Mouse (Mus musculus) urinary bladder, postnatal 14 days (tissue): ENCODE results near the gene Slc6a21.
A peak's percentile ranks its signal among the peaks of the same experiment; 100 is the strongest.

Source experiments
- DNase-seq: peaks from one replicate; pipeline ENCODE4 v3.0.0; 2021; ENCODE audit warnings: low spot score

Gene Slc6a21

DNA sequence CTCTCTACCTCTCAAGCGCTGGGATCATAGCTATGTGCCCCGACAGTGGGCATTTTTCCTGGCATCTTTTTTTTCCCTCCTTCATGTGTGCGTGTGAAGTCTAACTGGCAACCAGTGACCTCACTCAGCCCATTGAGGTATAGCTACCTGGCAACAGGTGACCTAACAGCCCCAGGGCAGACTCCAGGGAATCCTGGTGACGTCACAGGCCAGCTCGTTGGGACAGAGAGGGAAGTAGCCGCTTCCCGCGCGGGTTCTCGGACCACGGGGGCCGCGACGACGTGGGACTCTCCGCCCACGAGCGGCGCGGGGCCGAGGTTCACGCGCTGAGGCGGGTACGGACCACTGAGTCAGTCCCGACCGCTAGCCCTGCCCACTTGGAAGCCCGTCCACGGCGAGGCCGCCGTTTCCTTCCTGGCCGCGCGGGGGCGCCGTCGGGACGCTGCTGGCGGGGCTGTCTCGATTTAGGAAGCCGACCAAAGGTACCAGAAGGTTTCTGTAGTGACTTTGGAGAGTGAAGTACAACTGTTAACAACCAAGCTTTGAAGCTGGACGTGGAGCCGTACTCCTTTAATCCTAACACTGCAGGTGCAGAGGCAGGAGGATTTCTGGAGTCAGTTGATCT is at the start of gene Slc6a21:
Gene Slc6a21 (plus strand): TSS at position 378 of the 625 bp plus-strand sequence.
- peak; percentile 71 for DNase-seq

GRCm38 (mm10) chr7:45228548-45228947 is 48.8 kb upstream of the Slc6a21 start:
- DNase-seq: no peak

- no peak for DNase-seq
These were observed 48.3 kb upstream of the Slc6a21 start for GRCm38 (mm10) chr7:45229046-45229445.

- no peak for DNase-seq
These were observed 47.7 kb upstream of the Slc6a21 start for GRCm38 (mm10) chr7:45229459-45230203.

DNA sequence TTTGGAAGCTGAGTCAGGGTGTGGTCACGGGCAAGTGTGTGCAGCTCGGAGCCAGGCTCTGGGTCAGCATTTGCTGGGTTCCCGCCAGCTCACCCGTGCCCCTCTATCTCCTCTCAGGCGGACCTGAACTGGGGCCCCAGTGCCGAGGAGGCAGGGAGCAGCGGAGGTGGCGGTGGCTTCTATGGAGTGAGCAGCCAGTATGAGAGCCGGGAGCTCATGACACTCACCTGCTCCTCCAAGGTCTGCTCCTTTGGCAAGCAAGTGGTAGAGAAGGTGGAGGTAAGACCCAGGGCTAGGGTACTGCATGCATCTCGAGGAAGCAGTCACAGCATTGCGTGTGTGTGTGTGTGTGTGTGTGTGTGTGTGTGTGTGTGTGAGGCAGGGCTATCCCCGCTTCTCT is 46.1 kb upstream of the Slc6a21 start:
- no peak for DNase-seq

- DNase-seq: no peak
These were observed 45.4 kb upstream of the Slc6a21 start for GRCm38 (mm10) chr7:45231941-45232340.

DNA sequence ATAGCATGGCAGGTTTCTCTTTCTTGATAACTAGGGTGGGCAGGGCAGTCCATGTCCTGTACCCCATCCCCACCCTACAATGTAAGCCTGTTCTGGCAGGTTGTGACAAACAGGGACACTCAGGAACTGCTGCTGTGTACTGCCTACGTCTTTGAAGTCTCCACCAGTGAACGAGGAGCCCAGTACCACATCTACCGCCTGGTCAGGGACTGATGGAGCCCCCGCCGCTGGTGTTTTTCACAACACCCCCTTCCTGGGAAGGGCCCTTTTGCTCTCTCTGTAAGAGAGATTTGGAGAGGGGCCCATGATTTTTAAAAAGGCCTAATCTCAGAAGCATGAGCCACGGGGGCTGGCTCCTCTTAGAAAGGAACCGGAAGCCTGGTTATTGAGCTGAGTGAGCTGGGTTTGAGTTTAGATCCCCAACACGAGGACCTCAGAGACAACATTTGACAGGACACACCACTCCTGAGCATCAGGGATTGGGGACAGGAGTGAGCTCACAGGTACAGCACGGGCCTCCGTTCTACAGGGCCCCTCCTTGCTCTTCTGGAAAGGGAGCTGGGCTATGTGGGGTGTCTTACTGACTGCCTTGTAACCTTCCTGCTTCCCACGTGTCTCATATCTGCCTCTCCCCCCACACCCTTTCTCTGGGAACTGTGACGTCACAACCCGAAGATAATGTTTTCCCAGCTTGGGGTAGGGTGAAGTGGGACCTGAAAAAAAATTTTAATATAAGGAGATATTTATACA is 44.4 kb upstream of the Slc6a21 start:
- DNase-seq: no peak

DNA sequence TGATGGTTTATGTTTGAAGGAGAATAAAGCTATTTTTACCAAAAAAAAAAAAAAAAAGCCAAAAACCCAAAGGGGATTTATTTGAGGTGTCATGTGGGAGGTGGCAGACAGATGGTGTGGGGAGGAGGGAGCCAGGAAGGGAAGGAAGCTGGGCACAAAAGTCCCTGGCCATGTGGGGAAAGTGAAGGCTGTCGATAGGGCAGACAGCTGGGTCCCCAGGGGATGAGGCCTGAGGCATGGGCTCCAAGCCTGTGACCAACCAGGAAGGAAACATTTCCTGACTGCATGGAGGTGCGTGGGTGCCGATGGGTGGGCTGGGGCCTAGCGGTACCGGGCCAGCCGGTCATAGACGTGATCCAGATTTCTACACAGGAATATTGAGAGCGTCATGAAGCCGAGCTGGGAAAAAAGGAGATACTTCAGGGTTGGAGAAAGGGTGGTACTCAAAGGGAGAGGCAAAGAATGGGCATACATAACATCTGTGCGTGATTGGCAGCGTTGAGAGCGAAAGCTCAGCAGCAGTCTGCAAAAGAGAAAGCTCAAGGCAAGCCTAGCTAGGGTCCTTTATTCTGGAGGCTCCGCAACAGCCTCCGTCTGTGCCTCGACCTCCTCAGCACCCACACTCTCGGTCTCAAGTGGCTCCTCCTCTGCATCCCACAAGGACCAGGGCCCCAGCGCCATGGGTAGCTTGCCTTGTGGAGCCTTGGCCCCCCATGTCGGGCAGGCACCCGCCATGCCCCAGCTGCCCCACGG is 43.6 kb upstream of the Slc6a21 start:
- DNase-seq: no peak

- DNase-seq: no peak
These were observed 42.9 kb upstream of the Slc6a21 start for GRCm38 (mm10) chr7:45234333-45234841.

- peak; percentile 51 for DNase-seq
These were observed 42.3 kb upstream of the Slc6a21 start for GRCm38 (mm10) chr7:45234922-45235571.

- peak; percentile 35 for DNase-seq
These were observed 41.6 kb upstream of the Slc6a21 start for GRCm38 (mm10) chr7:45235656-45236180.

DNA sequence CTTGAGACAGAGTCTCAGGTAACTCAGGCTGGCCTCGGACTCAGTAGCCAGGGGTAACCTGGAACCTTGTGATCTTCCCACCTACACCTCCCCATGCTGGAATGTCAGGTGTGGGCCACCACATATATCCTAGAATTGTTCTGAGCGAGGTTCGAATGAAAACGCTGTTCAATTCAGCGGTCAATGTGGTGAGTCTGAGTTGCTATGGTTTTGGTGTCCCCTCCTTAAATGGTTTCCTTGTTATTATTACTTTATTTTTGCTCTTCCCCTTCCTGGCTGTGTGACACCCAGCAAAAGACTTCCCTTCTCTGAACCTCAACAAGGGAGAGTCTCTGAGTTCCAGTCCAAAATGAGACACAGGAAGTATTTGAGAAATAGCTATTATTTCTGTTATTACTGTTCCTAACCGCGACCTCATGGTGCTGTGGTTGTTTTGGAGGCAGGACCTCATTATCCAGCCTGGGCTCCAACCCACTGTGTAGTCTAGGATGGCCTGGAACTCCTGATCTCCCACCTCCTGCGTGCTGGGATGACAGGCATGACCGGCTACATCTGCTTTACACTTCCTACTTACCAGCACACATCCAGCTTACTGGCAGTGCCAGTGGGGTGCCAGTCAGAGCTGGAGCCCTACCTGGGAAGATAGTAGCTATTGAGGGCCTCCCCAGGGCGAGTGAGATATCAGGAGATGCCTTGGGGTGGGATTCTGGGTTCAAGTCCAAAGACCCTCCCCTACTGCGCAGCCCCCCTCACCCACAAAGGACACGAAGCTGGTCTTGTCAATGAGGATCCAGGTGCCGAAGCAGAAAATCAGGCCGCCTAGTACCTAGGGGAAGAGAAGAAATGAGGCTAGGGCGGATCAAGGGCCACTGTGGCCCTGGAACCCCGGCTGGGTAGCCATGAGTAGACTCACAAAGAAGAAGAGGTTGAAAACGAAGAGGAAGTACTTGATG is 39.3 kb upstream of the Slc6a21 start:
- DNase-seq: no peak

- DNase-seq: no peak
These were observed 38.4 kb upstream of the Slc6a21 start, which contains the start of gene Cd37 for GRCm38 (mm10) chr7:45238723-45239496. Cd37 (minus strand) TSS chr7:45239115.

- DNase-seq: no peak
These were observed 37.2 kb upstream of the Slc6a21 start for GRCm38 (mm10) chr7:45240109-45240508.

GRCm38 (mm10) chr7:45240633-45241388 is 36.5 kb upstream of the Slc6a21 start, which contains the start of gene Slc6a16:
Slc6a16 (plus strand) TSS chr7:45241085.
- no peak for DNase-seq

DNA sequence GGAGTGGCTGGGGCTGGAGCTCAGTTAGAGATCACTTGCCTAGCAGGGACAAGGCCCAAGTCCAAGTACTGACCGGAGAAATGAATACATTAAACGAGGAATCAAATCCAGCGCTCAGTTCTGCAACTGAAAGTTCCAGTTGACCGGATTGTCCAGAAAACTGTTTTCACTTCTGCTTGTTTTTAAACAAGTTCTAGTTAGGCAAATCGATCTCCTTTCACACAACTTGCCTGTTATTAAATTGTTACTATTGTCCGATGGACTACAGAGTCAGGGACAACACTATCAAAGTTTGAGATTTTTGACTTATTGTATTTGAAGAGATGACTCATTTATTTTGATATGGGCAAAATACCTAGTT is 35.9 kb upstream of the Slc6a21 start:
- DNase-seq: no peak

GRCm38 (mm10) chr7:45247666-45248065 is 29.6 kb upstream of the Slc6a21 start:
- no peak for DNase-seq

- DNase-seq: no peak
These were observed 23.5 kb upstream of the Slc6a21 start for GRCm38 (mm10) chr7:45253806-45254205.
